Mouse (Mus musculus): ENCODE results near the gene Atpif1. TPM values are rescaled to one million over a fixed set of nuclear protein-coding genes. Genes with fewer than 3 reads are reported as not detected.
"Not testable (repeated sequence)": the region's sequence is repeated elsewhere in the genome, so short reads cannot be mapped to it uniquely, and the experiment has no call there.

The Atpif1 gene
- polyA plus RNA-seq, 1 experiment from 2014 or later, result 1,150 TPM

DNA sequence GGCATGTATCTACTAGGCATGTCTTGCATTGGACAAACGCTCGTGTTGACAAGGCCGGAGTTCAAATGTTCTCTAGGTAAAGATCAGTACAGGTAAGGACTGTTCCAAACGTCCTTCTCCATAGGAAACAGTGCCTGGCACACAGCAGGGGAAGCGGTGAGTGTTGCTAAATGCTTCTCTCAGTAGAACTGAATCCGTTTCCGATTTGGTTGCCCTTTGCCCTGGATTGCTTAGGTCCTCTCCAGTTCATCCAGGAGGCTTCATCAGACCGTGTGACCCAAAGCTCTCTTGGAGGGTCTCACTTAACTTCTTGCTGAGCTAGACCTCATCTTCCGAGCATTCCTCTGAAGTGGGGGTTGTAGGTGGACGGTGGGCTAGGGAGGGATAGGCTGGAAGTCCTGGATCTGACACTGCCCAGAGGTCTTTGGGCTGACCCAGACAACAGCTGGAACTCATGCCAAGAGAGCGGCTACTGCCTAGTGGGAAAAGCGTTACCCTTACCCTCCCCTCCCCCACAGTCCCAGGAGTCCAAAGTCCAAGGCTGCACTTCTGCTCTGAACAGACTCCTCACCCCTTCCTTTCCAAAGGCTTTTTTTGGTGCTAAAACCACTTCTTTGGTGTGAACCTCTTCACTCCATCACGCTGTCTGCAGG lies 50.4 kb downstream of the Atpif1 start:
- Histone ChIP-seq H3K36me3 (replicated peaks) (no peaks in the 10 kb centered on the region), H3K27ac (no peak overlapping the region), H3K4me1 (no peaks in the 10 kb centered on the region; the same call in 1 of the 2 replicates), H3K27me3 (no peaks in the 10 kb centered on the region), H3K9me3 (no peaks in the 10 kb centered on the region), H3K9ac (no peak overlapping the region), H3K4me3 (replicated peaks) (no peak overlapping the region), H3K4me2 (no peak overlapping the region)
- WGBS, result 83% methylated on average over 13 of the region's 13 CpGs
- no peak for ATAC-seq (ENCODE audit: low FRiP score)

DNA sequence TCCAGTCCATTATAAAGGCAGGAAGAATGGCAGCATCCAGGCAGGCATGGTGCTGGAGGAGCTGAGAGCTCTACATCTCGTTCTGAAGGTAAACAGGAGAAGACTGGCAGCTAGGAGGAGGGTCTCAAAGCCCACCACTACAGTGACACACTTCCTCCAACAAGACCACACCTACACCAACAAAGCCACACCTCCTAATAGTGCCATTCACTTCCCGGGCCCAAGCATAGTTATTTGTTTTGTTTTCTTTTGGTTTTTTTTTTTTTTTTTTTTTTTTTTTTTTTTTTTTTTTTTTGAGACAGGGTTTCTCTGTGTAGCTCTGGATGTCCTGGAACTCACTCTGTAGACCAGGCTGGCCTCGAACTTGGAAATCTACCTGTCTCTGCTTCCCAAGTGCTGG lies 51.4 kb downstream of the Atpif1 start:
- not testable (repeated sequence) for H3K9me3 ChIP-seq; H3K4me3 ChIP-seq (replicated peaks); H3K4me1 ChIP-seq; H3K4me2 ChIP-seq; ATAC-seq (ENCODE audit: low FRiP score); H3K27ac ChIP-seq; H3K27me3 ChIP-seq; H3K36me3 ChIP-seq (replicated peaks); H3K9ac ChIP-seq
- WGBS, result 77% methylated on average over 3 of the region's 3 CpGs

Other genes with a start within 250 kb of the Atpif1 start
- gene Rab42, start 230.3 kb downstream of the Atpif1 start, polyA plus RNA-seq (2016; fragmentation: Nextera tagmentation; extraction: Ambion mirVana), result 0.78 and 0.82 TPM in 2 replicates
- gene Trnau1ap, start 204.1 kb downstream of the Atpif1 start, polyA plus RNA-seq (2016; fragmentation: Nextera tagmentation; extraction: Ambion mirVana), result 77.8 and 88.3 TPM in 2 replicates
- gene Rcc1, start 180.1 kb downstream of the Atpif1 start, polyA plus RNA-seq (2016; fragmentation: Nextera tagmentation; extraction: Ambion mirVana), result 103 and 109 TPM in 2 replicates
- gene Phactr4, start 111.2 kb downstream of the Atpif1 start, polyA plus RNA-seq (2016; fragmentation: Nextera tagmentation; extraction: Ambion mirVana), result 22.3 and 26.3 TPM in 2 replicates
- 21.0 and 25.5 TPM in 2 replicates for gene Med18, start 69.7 kb downstream of the Atpif1 start, polyA plus RNA-seq (2016; fragmentation: Nextera tagmentation; extraction: Ambion mirVana)
- gene Sesn2, start 23.2 kb downstream of the Atpif1 start, polyA plus RNA-seq (2016; fragmentation: Nextera tagmentation; extraction: Ambion mirVana), result 7.6 and 11.3 TPM in 2 replicates
- gene Dnajc8, start 1.9 kb upstream of the Atpif1 start, polyA plus RNA-seq (2016; fragmentation: Nextera tagmentation; extraction: Ambion mirVana), result 188 and 201 TPM in 2 replicates
- gene Ptafr, start 30.4 kb upstream of the Atpif1 start, polyA plus RNA-seq (2016; fragmentation: Nextera tagmentation; extraction: Ambion mirVana), result 0.40 and 0.45 TPM in 2 replicates
- gene Eya3, start 105.3 kb upstream of the Atpif1 start, polyA plus RNA-seq (2016; fragmentation: Nextera tagmentation; extraction: Ambion mirVana), result 25.5 and 28.4 TPM in 2 replicates
- gene Xkr8, start 198.9 kb upstream of the Atpif1 start, polyA plus RNA-seq (2016; fragmentation: Nextera tagmentation; extraction: Ambion mirVana), result 4.0 and 5.4 TPM in 2 replicates
- gene Smpdl3b, start 223.6 kb upstream of the Atpif1 start, polyA plus RNA-seq (2016; fragmentation: Nextera tagmentation; extraction: Ambion mirVana), result 3.2 and 4.1 TPM in 2 replicates
- 136 and 143 TPM in 2 replicates for gene Rpa2, start 234.7 kb upstream of the Atpif1 start, polyA plus RNA-seq (2016; fragmentation: Nextera tagmentation; extraction: Ambion mirVana)

All from forebrain, embryonic 12.5 days (tissue).